Mouse (Mus musculus) embryonic facial prominence, embryonic 15.5 days (tissue): ENCODE results near the gene Mtmr2. TPM values are rescaled to one million over a fixed set of nuclear protein-coding genes. Genes with fewer than 3 reads are reported as not detected.
"Not testable (repeated sequence)": the region's sequence is repeated elsewhere in the genome, so short reads cannot be mapped to it uniquely, and the experiment has no call there.

Experiments used
- ATAC-seq: fragments of 200-750 bp; cut with Nextera tagmentation; 2 replicates; pipeline ENCODE4 v1.8.0; 2017; ENCODE audit warnings: low read depth, moderate TSS enrichment; ENCODE audit not compliant: insufficient number of reproducible peaks, low FRiP score, low TSS enrichment
- H3K27ac ChIP-seq: fragments of 300-500 bp; sonication (generic); replicated peaks from 2 replicates; pipeline ENCODE4 v1.5.1; 2015; ENCODE audit warnings: mild to moderate bottlenecking, inconsistent platforms
- H3K27me3 ChIP-seq: fragments of 300-500 bp; sonication (generic); 2 replicates; pipeline ENCODE4 v1.6.1; 2015; ENCODE audit warnings: inconsistent platforms
- H3K36me3 ChIP-seq: fragments of 300-500 bp; sonication (generic); 2 replicates; pipeline ENCODE4 v1.6.1; 2015; ENCODE audit warnings: mild to moderate bottlenecking, inconsistent platforms
- H3K4me1 ChIP-seq: fragments of 300-500 bp; sonication (generic); 2 replicates; pipeline ENCODE4 v1.6.1; 2015; ENCODE audit warnings: inconsistent platforms
- H3K4me2 ChIP-seq: fragments of 300-500 bp; sonication (generic); replicated peaks from 2 replicates; pipeline ENCODE4 v1.6.1; 2015; ENCODE audit warnings: mild to moderate bottlenecking, inconsistent platforms
- H3K4me3 ChIP-seq: fragments of 300-500 bp; sonication (generic); replicated peaks from 2 replicates; pipeline ENCODE4 v1.5.1; 2015; ENCODE audit warnings: mild to moderate bottlenecking, inconsistent platforms
- H3K9ac ChIP-seq: fragments of 300-500 bp; sonication (generic); 2 replicates; pipeline ENCODE4 v1.6.1; 2015; ENCODE audit warnings: inconsistent platforms
- H3K9me3 ChIP-seq: fragments of 300-500 bp; sonication (generic); replicated peaks from 2 replicates; pipeline ENCODE4 v1.6.1; 2016; ENCODE audit warnings: inconsistent platforms
- WGBS: fragments of 180-500 bp; shearing (Covaris S2); methylation state at CpG from one replicate; pipeline ENCODE4 v1.1.7; 2015; 5-methylcytosine and 5-hydroxymethylcytosine counted together
- polyA plus RNA-seq: library from polyadenylated mRNA; unstranded; fragments of >200 nt; fragmentation: Nextera tagmentation; extraction: Ambion mirVana; gene quantifications from 2 replicates; pipeline ENCODE4 v1.2.1, GENCODE M21; 2015

Mtmr2 gene
- polyA plus RNA-seq, 1 experiment from 2014 or later: 75.2 TPM

GRCm38 (mm10) chr9:13749675-13749998 is 1.4 kb downstream of the Mtmr2 start:
- Histone ChIP-seq H3K27ac (peak overlapping the region; percentile 92), H3K4me3 (peak overlapping the region; percentile 99), H3K4me1 (peaks cover 7% of the 10 kb centered on the region), H3K4me2 (peak overlapping the region; percentile 58), H3K9ac (peak overlapping the region; percentile 97), H3K9me3 (no peaks in the 10 kb centered on the region), H3K36me3 (no peaks in the 10 kb centered on the region), H3K27me3 (no peaks in the 10 kb centered on the region)
- WGBS: 2% methylated on average over 7 of the region's 7 CpGs
- ATAC-seq: no peak

- Histone ChIP-seq H3K4me2 (no peak overlapping the region), H3K36me3 (no peaks in the 10 kb centered on the region), H3K9me3 (no peaks in the 10 kb centered on the region), H3K27me3 (no peaks in the 10 kb centered on the region), H3K27ac (no peak overlapping the region), H3K4me3 (no peak overlapping the region), H3K9ac (no peak overlapping the region), H3K4me1 (peaks cover 7% of the 10 kb centered on the region)
- 80% methylated on average over 4 of the region's 4 CpGs for WGBS
- no peak for ATAC-seq
These were observed 4.3 kb downstream of the Mtmr2 start for GRCm38 (mm10) chr9:13752543-13752942.

- 88% methylated on average over 3 of the region's 3 CpGs for WGBS
- Histone ChIP-seq H3K27me3 (no peaks in the 10 kb centered on the region), H3K36me3 (peaks cover 4% of the 10 kb centered on the region), H3K4me3 (no peak overlapping the region), H3K4me2 (no peak overlapping the region), H3K9ac (no peak overlapping the region), H3K9me3 (no peaks in the 10 kb centered on the region), H3K4me1 (no peaks in the 10 kb centered on the region), H3K27ac (no peak overlapping the region)
- no peak for ATAC-seq
These were observed 12.2 kb downstream of the Mtmr2 start for GRCm38 (mm10) chr9:13760430-13760829.

- WGBS: 63% methylated on average over 2 of the region's 2 CpGs
- Histone ChIP-seq H3K4me2 (no peak overlapping the region), H3K27me3 (no peaks in the 10 kb centered on the region), H3K36me3 (no peaks in the 10 kb centered on the region), H3K9me3 (no peaks in the 10 kb centered on the region), H3K4me3 (no peak overlapping the region), H3K9ac (no peak overlapping the region), H3K4me1 (no peaks in the 10 kb centered on the region), H3K27ac (no peak overlapping the region)
- no peak for ATAC-seq
These were observed 17.4 kb downstream of the Mtmr2 start for GRCm38 (mm10) chr9:13765624-13766023.

GRCm38 (mm10) chr9:13766570-13766969 is 18.4 kb downstream of the Mtmr2 start:
- Histone ChIP-seq H3K4me2 (no peak overlapping the region), H3K27ac (no peak overlapping the region), H3K36me3 (no peaks in the 10 kb centered on the region), H3K9me3 (no peaks in the 10 kb centered on the region), H3K4me3 (no peak overlapping the region), H3K4me1 (no peaks in the 10 kb centered on the region), H3K9ac (no peak overlapping the region), H3K27me3 (no peaks in the 10 kb centered on the region)
- ATAC-seq: no peak
- WGBS: 82% methylated on average over 7 of the region's 7 CpGs

GRCm38 (mm10) chr9:13774732-13775131 is 26.5 kb downstream of the Mtmr2 start:
- no peak overlapping the region for H3K9ac ChIP-seq
- H3K9me3 ChIP-seq: no peaks in the 10 kb centered on the region
- no peaks in the 10 kb centered on the region for H3K36me3 ChIP-seq
- ATAC-seq: no peak
- 95% methylated on average over 1 of the region's 1 CpGs for WGBS
- no peak overlapping the region for H3K4me2 ChIP-seq
- no peak overlapping the region for H3K27ac ChIP-seq
- H3K4me3 ChIP-seq: no peak overlapping the region
- 0 out of 2 replicates have a peak, but pooled peaks cover 5% of the 10 kb centered on the region for H3K4me1 ChIP-seq
- no peaks in the 10 kb centered on the region for H3K27me3 ChIP-seq

- H3K4me1 ChIP-seq: 0 out of 2 replicates have a peak, but pooled peaks cover under 1% of the 10 kb centered on the region
- WGBS: 94% methylated on average over 1 of the region's 1 CpGs
- H3K27ac ChIP-seq: no peak overlapping the region
- H3K36me3 ChIP-seq: peaks cover 23% of the 10 kb centered on the region
- H3K9me3 ChIP-seq: no peaks in the 10 kb centered on the region
- no peak overlapping the region for H3K4me2 ChIP-seq
- no peaks in the 10 kb centered on the region for H3K27me3 ChIP-seq
- no peak overlapping the region for H3K9ac ChIP-seq
- no peak for ATAC-seq
- H3K4me3 ChIP-seq: no peak overlapping the region
These were observed 33.8 kb downstream of the Mtmr2 start for GRCm38 (mm10) chr9:13781985-13782384.

- H3K4me1 ChIP-seq, H3K9ac ChIP-seq, H3K27ac ChIP-seq, H3K9me3 ChIP-seq, H3K27me3 ChIP-seq, ATAC-seq, H3K4me2 ChIP-seq, H3K4me3 ChIP-seq: not testable (repeated sequence)
- WGBS: 93% methylated on average over 8 of the region's 8 CpGs
- H3K36me3 ChIP-seq: peaks cover 48% of the 10 kb centered on the region
These were observed 42.7 kb downstream of the Mtmr2 start for GRCm38 (mm10) chr9:13790864-13791263.

- WGBS: 78% methylated on average over 1 of the region's 1 CpGs
- Histone ChIP-seq H3K9me3 (no peaks in the 10 kb centered on the region), H3K4me2 (no peak overlapping the region), H3K27ac (no peak overlapping the region), H3K36me3 (peaks cover 39% of the 10 kb centered on the region), H3K27me3 (no peaks in the 10 kb centered on the region), H3K4me1 (no peaks in the 10 kb centered on the region), H3K4me3 (no peak overlapping the region), H3K9ac (no peak overlapping the region)
- ATAC-seq: no peak
These were observed 46.1 kb downstream of the Mtmr2 start for GRCm38 (mm10) chr9:13794302-13794701.

GRCm38 (mm10) chr9:13794756-13795155 is 46.5 kb downstream of the Mtmr2 start:
- no peak overlapping the region for H3K9ac ChIP-seq
- H3K4me2 ChIP-seq: no peak overlapping the region
- H3K27ac ChIP-seq: no peak overlapping the region
- H3K9me3 ChIP-seq: no peaks in the 10 kb centered on the region
- ATAC-seq: no peak
- no peaks in the 10 kb centered on the region for H3K27me3 ChIP-seq
- no peaks in the 10 kb centered on the region for H3K4me1 ChIP-seq
- peaks cover 39% of the 10 kb centered on the region for H3K36me3 ChIP-seq
- 86% methylated on average over 2 of the region's 2 CpGs for WGBS
- H3K4me3 ChIP-seq: no peak overlapping the region

- H3K4me2 ChIP-seq: no peak overlapping the region
- ATAC-seq: no peak
- WGBS: 81% methylated on average over 1 of the region's 1 CpGs
- H3K27ac ChIP-seq: no peak overlapping the region
- H3K36me3 ChIP-seq: peaks cover 63% of the 10 kb centered on the region
- H3K9me3 ChIP-seq: no peaks in the 10 kb centered on the region
- H3K4me1 ChIP-seq: no peaks in the 10 kb centered on the region
- H3K4me3 ChIP-seq: no peak overlapping the region
- H3K9ac ChIP-seq: no peak overlapping the region
- no peaks in the 10 kb centered on the region for H3K27me3 ChIP-seq
These were observed 56.3 kb downstream of the Mtmr2 start for GRCm38 (mm10) chr9:13804480-13804879.

- no peaks in the 10 kb centered on the region for H3K4me1 ChIP-seq
- H3K4me3 ChIP-seq: no peak overlapping the region
- no peaks in the 10 kb centered on the region for H3K9me3 ChIP-seq
- no peak overlapping the region for H3K27ac ChIP-seq
- WGBS: 91% methylated on average over 7 of the region's 7 CpGs
- peaks cover 66% of the 10 kb centered on the region for H3K36me3 ChIP-seq
- H3K4me2 ChIP-seq: no peak overlapping the region
- no peak overlapping the region for H3K9ac ChIP-seq
- ATAC-seq: no peak
- H3K27me3 ChIP-seq: no peaks in the 10 kb centered on the region
These were observed 58.6 kb downstream of the Mtmr2 start for GRCm38 (mm10) chr9:13806854-13807253.
